Mouse (Mus musculus) gastrocnemius, postnatal 25 days (tissue): Measurements from ENCODE around the gene Esrrg. TPM values are rescaled to one million over a fixed set of nuclear protein-coding genes. Genes with fewer than 3 reads are reported as not detected.

Experiments
- DNase-seq: peaks from one replicate; pipeline ENCODE4 v3.0.0; 2022
- total RNA-seq, 2 experiments: library from RNA; stranded (reverse); gene quantifications; 1 replicate in 1 of 2; 2 replicates in 1 of 2; pipeline ENCODE4 v1.2.3; 2021

The Esrrg gene
- total RNA-seq, 2 experiments from 2014 or later = 15.1 to 24.8 TPM

DNA sequence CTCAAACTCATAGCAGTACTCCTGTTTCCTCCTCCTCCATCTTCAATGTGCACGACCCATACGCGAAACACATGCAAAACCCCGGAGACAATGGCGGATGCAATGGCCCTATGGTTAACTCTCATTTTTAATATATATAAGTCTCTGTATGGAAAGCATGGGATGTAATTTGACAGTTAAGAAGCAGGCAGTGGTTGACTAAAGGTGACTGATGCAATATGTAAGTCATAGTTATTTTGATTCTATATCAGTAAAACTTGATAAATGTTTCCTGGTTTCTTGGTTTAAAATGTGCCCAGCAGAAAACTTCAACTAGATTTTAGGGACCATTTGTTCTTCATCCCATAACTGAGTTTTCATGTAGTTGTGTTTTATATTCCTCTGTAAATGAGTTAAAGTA, 547.9 kb downstream of the Esrrg start:
- no peak for DNase-seq

DNA sequence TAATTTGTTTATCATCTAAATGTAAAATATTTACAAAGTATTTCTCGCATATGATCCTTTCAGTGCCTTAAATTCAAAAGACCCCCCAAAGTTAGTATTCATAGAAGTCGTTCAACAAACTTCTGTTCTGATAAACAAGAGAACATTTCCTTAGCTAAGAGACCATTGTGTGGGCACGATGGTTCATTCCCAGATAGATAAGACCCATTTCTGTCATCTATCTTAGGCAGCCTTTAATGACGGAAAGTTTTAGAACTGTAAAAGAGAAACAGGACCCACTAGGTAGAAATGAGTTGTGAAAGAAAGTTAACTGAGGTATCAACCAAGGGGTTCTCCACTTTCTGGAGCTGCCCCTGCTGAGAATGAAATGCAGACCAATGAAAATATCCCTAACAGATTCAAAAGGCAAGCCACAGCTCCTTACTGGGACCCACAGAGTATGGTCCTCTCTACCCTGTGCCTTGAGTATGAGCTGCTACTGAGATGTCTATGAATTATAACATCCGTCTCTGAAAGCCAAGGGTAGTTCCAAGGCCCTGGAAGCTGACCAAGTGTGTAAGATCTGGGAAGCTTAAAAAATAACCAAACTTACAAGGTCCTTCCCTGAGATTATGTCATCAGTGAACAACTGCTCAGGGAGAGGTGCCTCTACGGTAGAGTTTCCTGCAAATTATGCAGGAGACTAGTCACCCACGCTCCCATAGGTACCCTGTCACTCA, 548.8 kb downstream of the Esrrg start:
- DNase-seq = no peak

DNA sequence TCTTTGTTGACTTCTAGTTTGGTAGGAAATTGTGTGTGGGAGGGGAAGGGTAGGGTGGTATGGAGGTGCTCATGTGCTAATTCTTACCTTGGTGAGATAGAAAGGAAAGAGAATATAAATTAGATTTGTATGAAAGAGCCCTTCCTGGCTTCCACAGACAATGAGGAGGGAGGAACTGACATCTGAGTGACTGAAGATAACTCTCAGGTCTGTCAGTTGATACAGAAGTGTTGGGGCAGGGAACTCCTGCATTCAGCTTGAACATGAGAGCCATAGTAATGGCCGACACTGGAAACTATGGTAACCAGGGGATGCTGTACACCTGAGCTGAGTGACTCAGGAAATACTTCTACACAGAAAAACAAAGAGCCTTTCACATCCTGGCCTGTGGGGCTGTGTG, 550.1 kb downstream of the Esrrg start:
- no peak for DNase-seq

DNA sequence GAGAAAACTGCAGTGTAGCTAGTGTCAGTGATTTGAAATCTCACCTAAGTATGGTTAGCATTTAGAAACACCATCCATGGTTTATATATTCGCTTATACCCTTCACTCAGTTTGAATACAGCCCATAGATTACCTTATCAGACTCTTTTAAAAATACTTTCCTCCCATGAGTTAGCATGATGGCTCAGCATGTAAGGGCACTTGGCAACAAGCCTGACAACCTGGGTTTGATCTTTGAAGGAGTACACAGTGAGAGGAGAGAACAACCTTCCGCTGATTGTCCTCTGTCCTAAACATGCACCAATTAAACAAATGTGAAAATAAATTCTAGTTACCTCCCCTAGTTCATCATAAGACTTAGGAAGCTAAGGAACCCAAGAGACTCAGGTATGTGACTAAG, 550.5 kb downstream of the Esrrg start:
- DNase-seq = no peak

DNA sequence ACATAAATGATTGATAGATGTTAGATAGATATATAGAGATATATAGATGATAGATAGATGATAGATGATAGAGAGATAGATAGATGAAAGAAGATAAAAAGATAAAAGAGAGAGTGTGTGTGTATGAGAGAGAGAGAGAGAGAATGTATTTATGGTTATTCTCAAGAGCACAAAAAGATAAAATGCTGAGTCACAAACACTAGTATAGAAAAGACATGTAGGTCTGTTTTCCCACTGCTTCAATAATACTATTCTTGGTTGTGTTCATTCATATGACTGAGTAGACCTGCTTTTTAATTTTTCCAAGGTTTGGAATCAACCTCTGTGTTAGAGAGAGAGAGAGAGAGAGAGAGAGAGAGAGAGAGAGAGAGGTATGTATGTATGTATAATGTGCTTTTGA, 554.5 kb downstream of the Esrrg start:
- no peak for DNase-seq

DNA sequence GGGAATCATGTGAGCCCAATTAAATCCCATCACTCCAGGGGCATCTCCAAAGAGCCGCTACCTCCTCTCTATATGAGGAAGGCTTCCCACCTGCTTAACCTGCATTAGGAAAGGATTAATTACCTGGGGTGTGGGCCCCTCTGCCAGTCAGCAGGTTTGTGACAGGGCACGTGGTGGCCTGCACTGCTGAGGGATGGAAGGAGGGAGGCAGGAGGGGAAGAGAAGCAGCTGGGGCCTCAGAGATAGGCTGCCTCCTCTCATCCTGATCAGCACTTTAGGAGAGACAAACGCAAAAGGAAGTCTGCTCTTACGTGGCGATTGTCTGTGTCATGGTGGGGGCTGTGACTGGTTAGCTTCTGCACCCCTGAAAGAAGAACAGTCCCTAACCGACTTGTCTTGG, 555.7 kb downstream of the Esrrg start:
- no peak for DNase-seq

DNA sequence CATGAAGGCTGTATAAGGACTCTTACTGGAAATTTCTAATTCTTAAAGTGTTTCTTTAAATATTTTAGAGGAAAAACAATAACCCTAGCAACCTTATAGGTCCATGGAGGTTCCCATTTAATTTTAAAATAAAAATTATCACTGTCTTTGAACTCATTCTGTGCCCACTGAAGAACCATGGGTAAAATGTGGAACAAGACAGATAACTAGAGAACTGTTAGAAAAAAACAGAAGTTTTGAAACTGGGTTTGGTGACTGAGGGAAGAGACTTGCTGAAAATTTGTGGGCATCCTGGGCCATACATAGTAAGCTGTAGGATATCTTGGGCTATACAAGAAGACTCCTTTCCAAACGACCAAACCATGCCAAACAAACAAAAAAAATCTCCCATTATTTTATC, 565.3 kb downstream of the Esrrg start:
- no peak for DNase-seq

DNA sequence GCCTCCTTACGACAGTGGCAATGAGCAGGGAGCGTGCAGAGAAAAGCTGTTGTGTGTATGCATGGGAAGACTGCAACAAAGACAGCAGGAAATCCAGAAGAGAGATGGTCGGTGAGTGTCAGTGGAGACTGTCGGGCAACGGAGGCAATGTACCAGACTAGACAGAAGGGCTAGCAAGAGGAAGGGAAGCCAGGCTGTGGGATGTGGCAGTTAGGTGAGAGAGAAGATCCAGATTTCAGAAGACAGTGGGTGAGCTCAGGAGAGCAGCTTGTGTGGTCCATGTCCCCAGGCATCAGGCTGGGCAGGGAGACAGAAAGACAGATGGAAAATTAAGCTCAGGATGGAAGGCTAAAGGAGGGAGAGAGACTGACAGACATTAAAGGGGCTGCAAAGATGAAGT, 574.4 kb downstream of the Esrrg start:
- DNase-seq = no peak

DNA sequence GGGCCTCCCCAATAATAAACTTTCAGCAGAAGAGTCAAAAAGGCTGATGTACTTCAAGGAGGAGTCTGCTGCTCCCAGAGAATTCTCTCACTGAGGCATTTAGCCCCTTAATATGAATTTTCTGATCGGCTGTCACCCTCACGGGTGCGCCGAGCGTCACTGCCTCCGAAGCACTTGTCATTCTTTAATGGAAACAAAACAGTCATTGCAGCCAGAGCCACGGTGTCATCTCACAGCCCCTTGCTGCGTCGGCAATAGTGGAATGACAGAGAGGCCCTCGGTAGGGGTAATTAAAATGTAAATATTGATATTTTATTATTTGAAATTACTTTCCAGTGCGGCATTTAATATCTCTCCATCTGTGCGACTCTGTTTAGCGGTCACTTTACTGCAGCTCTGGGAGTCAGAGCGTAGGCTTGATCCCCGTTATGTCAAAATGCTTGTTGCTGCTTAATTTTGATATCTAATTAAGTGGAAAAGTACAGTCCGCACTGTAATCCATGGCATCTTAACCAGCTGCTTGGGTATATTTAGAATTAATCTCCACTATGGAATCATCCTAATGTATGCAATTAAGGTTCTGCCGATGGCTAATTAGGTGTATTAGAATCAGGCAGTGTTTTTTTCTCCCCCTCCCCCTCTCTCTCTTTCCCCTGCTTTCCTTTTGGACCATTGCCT, 578.0 kb downstream of the Esrrg start:
- no peak for DNase-seq

DNA sequence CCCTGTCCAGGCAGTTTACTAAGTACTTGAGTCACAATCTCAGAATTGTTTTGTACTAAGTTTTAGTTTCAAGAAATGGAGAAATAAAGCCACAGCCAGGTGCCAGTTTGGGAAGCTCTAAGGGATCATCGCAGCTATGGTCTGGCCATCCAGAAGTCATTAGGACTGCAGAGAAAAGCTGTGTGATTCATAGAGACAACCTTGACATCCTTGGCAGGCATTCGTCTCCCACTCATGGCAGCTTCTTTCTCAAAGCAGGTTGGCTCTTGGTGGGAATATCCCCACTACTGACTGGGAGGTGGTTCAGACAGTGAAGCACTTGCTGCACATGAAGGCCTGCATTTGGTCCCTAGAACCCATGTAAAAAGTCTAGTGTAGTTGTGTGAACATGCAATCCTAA, 584.4 kb downstream of the Esrrg start:
- DNase-seq = no peak

DNA sequence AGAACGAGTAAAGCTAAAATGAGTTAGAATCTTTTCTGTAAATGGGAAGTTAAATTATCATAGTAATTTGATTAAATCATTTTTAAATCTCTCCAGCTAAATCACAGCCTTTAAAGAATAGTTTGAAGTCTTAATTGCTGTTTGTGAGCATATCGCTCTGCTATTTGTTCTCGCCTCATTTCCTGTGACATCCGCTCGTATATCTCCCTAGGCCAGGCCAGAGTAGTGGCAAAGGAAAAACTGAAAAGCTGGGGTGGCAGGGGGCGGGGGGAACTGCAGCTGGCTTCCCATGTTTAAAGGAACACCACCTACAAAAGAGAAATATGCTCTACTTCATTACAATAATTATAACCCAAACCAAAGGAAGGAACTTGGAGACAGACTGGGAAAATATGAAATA, 598.8 kb downstream of the Esrrg start:
- no peak for DNase-seq

DNA sequence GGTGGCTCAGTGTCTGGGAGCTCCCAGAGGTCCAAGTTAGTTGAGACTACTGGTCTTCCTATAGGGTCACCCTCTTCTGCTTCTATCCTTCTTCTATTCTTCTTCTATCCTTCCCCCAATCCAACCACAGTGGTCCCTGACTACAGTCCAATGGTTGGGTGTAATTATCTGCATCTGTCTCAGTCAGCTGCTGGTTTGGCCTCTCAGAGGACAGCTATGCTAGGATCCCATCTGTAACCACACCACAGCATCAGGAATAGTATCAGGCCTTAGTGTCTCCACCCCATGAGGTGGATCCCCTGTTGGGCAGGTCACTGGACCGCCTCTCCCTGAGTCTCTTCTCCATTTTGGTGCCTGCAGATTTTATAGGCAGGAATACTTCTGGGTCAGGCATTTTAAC, 600.4 kb downstream of the Esrrg start:
- DNase-seq = no peak

DNA sequence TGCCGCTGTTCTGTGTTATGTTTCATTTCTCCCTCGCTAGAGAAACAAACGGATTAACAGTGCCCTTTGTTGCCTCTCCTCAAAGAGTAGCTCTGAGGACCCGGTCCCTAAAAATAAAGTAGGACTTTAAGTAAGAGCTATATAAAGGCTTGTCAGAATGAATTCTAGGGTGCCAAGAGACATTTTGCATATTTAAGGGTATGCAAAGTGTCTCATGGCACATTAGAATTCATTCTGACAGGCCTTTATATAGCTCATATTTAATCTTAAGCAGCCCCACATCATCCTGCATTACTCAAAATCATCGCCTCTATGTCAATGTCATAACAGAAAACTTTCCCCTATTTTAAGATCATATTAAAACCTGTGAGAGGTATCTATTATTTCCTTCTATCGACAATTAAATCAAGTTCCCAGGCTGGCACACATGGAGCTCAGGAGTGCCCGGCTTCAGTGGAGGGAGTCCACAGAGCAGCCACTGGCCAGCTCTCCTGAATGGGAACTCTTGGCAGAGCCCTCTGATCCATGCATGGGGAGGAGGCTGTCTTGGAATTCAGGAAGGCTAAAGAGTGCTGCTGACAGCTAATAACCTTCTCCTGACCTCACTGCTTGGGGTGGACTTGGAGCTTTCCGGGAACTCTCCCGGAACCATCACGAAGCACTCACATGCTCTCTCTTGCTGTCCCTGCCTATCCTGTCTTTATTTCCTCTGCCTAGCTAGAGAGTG, 606.5 kb downstream of the Esrrg start:
- DNase-seq = no peak

DNA sequence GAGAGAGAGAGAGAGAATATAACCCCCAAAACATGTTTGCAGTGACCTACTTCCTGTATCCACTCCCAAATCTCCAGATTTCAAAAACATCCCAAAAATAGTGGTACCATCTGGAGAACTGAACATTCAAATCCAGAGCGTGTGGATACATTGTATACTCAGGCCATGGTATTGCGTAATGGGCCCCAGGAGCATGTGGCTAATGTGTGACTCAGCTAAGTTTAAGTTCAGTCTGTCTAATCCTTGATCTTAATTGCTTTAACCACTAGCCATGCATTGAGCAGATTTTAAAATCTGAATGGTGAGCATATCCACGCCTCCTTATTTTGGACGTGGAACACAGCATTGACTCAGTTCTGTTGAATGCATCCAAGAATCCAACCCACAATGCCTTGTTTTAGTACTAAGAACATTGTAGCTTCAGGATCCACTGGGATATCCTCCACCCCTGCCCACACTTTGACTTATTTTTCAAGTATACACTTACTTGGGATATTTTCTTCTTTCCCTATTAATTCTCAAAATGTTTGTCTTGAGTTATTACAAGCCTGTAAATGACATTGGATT, 612.7 kb downstream of the Esrrg start:
- no peak for DNase-seq

DNA sequence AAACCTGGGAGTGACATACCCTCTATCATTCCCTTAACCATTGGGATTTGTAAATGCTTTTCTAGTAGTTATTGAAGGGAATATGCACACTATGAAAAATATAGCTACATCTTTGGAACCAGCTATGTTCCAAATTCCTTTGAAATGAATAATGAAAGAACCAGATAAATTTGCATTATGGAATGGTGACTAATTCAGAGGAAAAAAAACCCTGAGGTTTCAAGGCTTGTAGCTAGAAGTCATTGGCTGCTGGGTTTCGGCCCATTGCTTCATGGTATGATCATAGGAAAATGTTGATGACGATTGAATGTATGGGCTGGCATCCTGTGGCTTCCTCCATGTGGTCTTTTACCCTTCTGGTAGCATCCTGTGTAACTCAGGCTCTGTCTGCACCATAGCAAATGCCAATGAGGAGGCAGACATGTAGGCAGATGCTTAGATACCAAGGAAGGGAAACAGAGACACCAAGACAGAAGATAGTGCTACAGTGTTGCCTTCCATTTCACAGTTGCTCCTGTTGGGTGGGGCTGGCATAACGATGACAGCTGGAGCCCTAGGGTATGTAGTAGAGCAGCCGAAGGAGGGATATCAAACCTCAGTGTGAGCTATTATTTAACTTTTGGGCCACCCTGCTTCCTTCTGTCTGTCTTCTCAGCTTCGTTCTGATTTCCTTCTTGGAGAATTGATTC, 624.6 kb downstream of the Esrrg start:
- no peak for DNase-seq

DNA sequence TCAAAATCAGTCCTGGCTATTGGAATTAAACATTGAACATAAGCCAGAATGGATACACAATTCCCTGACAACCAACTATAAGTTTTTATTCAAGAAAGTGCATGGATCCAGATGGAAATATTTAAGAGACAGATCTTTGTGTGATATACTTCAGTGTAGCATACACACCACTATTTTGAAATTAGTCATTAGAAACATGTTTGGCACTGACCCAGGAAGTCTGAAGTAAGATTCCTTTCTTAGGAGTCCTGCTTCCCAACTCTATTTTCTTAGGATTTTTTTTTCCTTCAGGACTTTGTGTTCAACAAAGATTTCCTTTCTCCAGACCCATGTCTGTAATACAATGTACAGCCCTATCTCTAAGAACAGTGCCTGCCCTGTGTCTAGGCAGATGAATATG, 630.0 kb downstream of the Esrrg start:
- no peak for DNase-seq

DNA sequence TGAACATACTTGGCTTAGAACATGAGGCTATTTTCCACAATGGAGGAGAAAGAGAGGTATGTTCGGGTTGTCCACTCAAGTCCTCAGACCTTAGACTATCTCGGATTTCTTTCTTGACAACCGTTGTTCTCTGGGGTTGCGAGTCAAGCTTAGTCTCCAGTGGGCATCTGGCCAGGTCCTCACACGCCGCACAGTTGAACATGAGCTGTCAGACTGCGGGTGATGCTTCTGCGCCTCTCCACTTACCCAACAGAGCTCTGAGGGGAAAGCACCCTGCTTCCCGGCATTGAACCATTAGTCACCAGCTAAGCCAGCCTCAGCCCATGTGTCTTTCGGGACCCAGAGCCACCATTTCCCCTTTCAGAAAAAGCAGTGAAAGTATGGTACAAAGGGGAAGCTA, 633.2 kb downstream of the Esrrg start:
- DNase-seq = no peak

DNA sequence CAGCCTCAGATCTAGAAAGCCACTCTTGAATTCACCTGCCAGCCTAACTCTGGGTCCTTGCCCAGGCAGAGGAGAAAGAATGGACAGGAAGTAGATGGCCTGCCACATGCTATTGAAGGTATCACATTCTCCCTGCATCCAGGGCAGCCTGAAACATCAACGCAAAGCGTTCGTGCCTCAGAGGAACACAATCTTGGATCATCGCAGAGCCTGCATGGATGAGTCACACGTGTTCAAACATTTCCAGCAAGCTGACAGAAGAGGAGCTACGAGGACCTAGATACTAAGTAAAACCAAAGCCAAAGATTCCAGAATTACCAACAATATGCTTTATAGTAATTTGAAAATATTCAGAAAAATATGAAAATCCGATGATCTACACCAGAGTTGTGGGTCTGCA, 648.9 kb downstream of the Esrrg start:
- DNase-seq = no peak

DNA sequence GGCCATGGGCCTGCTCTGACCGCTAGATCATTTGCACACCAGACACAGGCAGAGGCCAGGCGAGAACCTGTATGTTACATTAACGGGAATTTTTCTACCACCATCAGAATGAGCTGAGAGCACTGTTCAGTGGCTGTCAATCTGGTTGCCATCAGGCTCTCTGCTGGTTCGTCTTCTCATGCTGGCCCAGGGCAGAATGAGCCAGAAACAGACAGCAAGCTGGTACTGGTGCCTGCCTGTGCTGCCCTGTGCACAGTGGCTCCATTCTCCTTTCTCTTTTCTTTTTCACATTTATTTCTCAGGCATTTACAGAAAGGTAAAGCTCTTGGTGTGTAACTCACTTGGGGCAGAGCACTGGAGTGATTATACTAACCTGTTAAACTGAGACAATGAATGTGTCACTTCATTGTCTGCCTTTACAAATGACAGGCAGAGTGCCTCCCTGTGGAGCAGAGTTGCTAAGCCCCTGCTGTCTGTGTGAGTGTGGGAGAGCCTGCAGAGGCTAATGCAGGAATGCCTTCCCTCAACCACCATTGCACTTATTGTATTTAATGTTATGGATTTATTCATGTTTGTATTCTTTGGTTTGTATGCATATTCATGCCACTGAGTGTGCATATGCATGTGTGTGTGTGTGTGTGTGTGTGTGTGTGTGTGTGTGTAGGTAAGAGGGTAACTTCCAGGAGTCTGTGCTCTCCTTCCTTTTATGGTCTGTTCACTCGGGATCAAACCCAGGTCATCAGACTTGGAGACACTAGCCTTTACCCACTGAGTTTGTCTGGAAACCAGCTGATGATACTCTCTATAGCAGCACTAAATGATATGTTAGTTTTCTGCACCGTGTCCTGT, 651.9 kb downstream of the Esrrg start:
- no peak for DNase-seq

DNA sequence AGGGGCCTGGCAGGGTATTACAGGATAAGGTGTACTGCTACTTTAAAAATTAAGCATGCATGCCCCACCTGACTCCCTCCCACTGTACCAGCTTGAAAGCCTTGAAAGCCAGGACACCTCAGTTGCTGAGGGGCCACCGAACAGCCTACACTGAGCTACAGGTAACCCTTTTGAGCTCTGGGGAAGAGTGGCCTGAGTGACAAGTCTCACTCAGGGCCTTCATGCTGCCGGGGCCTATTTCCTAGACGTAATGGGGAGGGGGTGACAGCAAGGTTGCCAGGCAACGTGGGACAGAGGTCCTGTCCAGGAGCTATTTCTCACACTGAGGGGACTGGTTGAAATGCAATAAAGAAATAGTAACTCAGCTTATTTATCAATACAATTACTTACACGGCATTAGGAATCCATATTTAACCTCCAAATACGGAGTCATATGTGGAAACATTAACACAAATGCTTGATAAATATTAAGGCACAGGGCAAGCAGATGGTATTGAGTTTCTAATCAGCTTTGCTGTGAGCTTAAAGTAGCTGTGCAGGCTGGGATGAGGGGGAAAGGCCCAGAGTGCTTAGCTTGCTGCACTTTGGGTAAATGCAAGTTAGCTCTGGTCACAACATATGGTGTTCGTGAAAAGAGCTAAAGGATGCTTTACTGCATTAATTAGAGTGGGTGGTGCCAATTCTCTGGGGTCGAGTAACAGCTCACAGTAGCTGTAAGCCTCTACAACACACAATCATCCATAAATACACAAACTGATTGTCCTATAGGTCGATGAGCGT, 653.5 kb downstream of the Esrrg start, which contains the start of gene Ush2a:
Gene Ush2a, plus strand, starts transcription at position 121 of the 780 bp plus-strand sequence.
- no peak for DNase-seq
